Mouse (Mus musculus): ENCODE measurements around the gene Ankrd33b.

DNA sequence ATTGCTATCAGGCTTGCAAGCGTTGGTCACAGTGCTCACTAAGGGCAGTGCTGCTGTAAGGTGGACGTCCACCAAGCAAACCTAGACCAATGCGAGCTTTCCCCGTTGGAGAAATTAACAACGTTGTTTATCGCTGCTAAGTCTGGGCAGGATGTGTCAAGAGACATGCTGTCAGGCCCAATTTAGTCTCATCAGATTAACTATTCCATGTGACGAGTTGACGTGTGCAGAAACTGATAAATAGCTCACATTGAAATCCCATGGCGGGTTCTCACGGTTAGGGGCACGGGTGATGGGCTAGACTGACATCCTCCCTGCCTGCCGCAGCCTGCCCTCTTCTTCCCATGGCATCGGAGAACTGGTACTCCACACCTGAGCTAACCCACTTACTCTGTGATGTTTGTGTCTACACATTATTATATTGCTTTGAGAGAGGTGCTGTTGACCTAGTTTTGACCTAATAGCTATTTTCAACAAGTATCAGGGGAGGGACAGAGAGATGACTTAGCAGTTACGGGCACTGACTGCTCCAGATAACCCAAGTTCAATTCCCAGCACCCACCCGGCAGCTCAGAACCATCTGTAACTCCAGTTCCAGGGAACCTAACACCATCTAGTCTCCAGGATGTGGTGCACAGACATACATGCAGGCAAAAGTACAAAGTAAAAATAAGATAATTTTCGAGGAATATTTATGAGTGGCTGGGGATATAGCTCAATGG, 114.8 kb downstream of the Ankrd33b start:
- TF ChIP-seq GATA1 (IDR thresholded peaks at IDR 0.05; ENCODE audit: borderline replicate concordance, low read length) = no peak
- TF ChIP-seq FLI1 (IDR thresholded peaks at IDR 0.05; ENCODE audit: low read length) = no peak
